Mouse (Mus musculus): ENCODE measurements at regions not wholly inside any gene's neighbourhood (a gene's known extent, or its start where the extent isn't known, plus 50 kb on each side); places are given as distances from the start of the nearest gene placed in this dataset.

GRCm38 (mm10) chr6:117297918-117298317, 129.6 kb downstream of the Cxcl12 start:
- no peaks in the 10 kb centered on the region for H3K79me2 ChIP-seq (ENCODE audit: inconsistent target)
- H3K4me3 ChIP-seq (ENCODE audit: inconsistent target) = no peak overlapping the region
- no peak overlapping the region for H3K27ac ChIP-seq
- no peaks in the 10 kb centered on the region for H3K36me3 ChIP-seq (ENCODE audit: inconsistent target)
- WGBS (ENCODE audit: missing documents) = 100% methylated on average over 2 of the region's 2 CpGs

DNA sequence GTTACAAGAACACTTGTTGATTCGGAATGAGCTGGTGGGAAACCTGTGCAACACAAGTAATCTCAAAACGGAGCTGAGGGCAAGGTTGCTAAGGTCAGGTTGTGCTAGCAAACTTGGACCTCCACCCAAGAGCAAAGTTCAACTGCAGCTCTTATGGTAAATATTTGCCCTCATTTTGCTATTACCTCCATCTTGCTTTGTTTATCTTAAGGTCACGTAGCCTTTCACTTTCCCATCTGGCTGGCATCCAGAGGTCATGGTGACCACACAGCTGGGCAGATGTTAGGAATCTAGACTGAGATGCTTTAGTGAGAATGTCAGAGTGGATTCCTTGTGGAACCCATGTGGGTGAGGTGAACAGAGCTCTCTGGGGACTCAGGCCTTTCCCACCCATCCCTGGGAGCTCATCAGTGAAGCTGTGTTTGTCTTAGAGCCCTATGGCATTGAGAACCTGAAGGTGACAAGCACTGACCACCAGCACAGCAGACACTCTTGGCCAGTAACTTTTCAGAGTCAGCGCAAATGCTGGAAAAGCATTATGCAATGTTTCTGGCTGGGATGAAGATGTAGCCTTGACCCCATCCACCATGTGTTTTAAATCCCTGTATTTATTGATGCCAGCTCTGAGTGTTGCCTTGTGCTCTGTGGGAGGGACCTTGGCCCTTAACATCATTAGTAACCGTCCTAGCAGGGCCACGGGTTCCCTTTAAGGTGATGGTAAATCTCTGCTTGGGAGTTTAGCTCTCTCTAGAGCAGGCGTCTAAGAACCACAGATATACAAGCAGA, 131.4 kb downstream of the Cxcl12 start:
- WGBS (ENCODE audit: missing documents) = 97% methylated on average over 7 of the region's 7 CpGs
- Histone ChIP-seq H3K79me2 (ENCODE audit: inconsistent target) (no peaks in the 10 kb centered on the region), H3K27ac (no peak overlapping the region), H3K36me3 (ENCODE audit: inconsistent target) (no peaks in the 10 kb centered on the region), H3K4me3 (ENCODE audit: inconsistent target) (no peak overlapping the region)

DNA sequence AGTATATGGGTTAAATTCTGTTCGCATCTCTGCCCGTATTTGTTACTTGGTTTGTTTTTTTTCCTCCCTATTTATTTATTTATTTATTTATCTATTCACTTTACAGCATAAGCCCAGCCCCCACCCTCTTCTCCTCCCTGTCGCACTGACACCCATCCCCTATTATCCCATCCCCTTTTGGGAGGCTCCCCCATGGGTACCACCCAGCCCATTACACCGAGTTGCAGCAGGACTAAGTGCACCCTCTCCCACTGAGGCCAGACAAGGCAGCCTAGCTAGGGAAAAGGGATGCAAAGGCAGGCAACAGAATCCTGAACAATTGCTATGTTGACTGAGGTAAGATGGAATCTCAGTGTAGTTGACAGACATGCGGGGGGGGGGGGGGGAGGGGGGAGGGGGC, 135.0 kb downstream of the Cxcl12 start:
- H3K36me3 ChIP-seq (ENCODE audit: inconsistent target) = no peaks in the 10 kb centered on the region
- H3K4me3 ChIP-seq (ENCODE audit: inconsistent target) = no peak overlapping the region
- WGBS (ENCODE audit: missing documents) = 85% methylated on average over 4 of the region's 5 CpGs
- H3K27ac ChIP-seq = no peak overlapping the region
- no peaks in the 10 kb centered on the region for H3K79me2 ChIP-seq (ENCODE audit: inconsistent target)

DNA sequence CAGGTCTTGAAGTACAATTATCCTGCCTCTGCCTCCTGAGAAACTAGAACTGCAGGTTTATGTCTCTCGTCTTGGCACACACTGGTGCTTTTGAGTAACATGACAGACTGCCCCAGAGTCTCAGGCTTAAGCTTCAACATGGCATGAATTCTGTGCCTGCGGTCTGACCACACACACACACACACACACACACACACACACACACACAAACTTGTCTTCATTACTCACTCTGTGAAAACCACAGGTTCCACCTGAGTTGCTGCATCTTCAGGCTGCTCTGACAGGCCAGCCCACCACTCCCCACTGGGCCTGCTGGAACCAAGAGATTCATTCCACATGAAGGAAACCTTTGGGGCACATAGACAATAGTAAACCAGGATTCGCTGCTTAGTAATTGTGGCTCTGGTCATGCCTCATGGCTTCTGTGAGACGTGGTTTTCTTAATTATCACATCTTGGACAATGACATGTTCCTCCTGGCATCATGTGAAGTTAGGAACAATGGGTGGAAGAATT, 137.5 kb downstream of the Cxcl12 start:
- 81% methylated on average over 4 of the region's 4 CpGs for WGBS (ENCODE audit: missing documents)
- no peaks in the 10 kb centered on the region for H3K36me3 ChIP-seq (ENCODE audit: inconsistent target)
- H3K27ac ChIP-seq = no peak overlapping the region
- H3K79me2 ChIP-seq (ENCODE audit: inconsistent target) = no peaks in the 10 kb centered on the region
- no peak overlapping the region for H3K4me3 ChIP-seq (ENCODE audit: inconsistent target)

GRCm38 (mm10) chr6:117308636-117309035, 140.3 kb downstream of the Cxcl12 start:
- no peak overlapping the region for H3K27ac ChIP-seq
- 88% methylated on average over 2 of the region's 2 CpGs for WGBS (ENCODE audit: missing documents)

GRCm38 (mm10) chr6:117312891-117313781, 144.8 kb downstream of the Cxcl12 start:
- H3K79me2 ChIP-seq (ENCODE audit: inconsistent target) = no peaks in the 10 kb centered on the region
- no peak overlapping the region for H3K27ac ChIP-seq
- H3K36me3 ChIP-seq (ENCODE audit: inconsistent target) = no peaks in the 10 kb centered on the region
- H3K4me3 ChIP-seq (ENCODE audit: inconsistent target) = no peak overlapping the region
- 80% methylated on average over 13 of the region's 13 CpGs for WGBS (ENCODE audit: missing documents)

More at GRCm38 (mm10) chr6:117308636-117309035, 140.3 kb downstream of the Cxcl12 start:
- Histone ChIP-seq H3K79me2 (ENCODE audit: inconsistent target) (no peaks in the 10 kb centered on the region), H3K36me3 (ENCODE audit: inconsistent target) (no peaks in the 10 kb centered on the region), H3K4me3 (ENCODE audit: inconsistent target) (no peak overlapping the region)

GRCm38 (mm10) chr6:117313944-117314566, 145.7 kb downstream of the Cxcl12 start:
- Histone ChIP-seq H3K27ac (no peak overlapping the region), H3K36me3 (ENCODE audit: inconsistent target) (no peaks in the 10 kb centered on the region), H3K79me2 (ENCODE audit: inconsistent target) (no peaks in the 10 kb centered on the region), H3K4me3 (ENCODE audit: inconsistent target) (no peak overlapping the region)
- 81% methylated on average over 6 of the region's 6 CpGs for WGBS (ENCODE audit: missing documents)

DNA sequence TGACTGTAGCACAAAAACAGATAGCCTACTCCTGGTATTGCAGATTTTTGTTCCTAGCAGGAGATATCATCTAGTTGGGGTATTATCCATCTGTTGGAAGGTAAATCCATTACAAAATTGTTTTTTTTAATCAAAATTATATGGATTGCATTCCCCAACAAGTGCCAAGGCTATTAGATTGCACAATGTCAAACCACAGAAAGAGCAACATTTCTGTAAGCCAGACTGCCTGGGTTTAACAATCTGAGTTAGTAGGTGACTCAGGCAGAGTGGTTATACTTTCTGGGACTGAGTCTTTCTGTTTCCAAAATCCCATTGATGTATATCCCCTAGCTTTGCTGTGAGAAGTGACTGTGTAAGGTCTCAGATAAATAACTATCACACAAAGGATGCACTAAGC, 155.0 kb downstream of the Cxcl12 start:
- Histone ChIP-seq H3K27ac (no peak overlapping the region), H3K36me3 (ENCODE audit: inconsistent target) (no peaks in the 10 kb centered on the region), H3K4me3 (ENCODE audit: inconsistent target) (no peak overlapping the region), H3K79me2 (ENCODE audit: inconsistent target) (no peaks in the 10 kb centered on the region)

GRCm38 (mm10) chr6:117323850-117324249, 155.5 kb downstream of the Cxcl12 start:
- no peaks in the 10 kb centered on the region for H3K79me2 ChIP-seq (ENCODE audit: inconsistent target)
- no peaks in the 10 kb centered on the region for H3K36me3 ChIP-seq (ENCODE audit: inconsistent target)
- no peak overlapping the region for H3K4me3 ChIP-seq (ENCODE audit: inconsistent target)
- 81% methylated on average over 3 of the region's 3 CpGs for WGBS (ENCODE audit: missing documents)
- no peak overlapping the region for H3K27ac ChIP-seq

GRCm38 (mm10) chr6:117326835-117327775, 158.8 kb downstream of the Cxcl12 start:
- Histone ChIP-seq H3K4me3 (ENCODE audit: inconsistent target) (no peak overlapping the region), H3K36me3 (ENCODE audit: inconsistent target) (no peaks in the 10 kb centered on the region), H3K79me2 (ENCODE audit: inconsistent target) (no peaks in the 10 kb centered on the region), H3K27ac (no peak overlapping the region)
- WGBS (ENCODE audit: missing documents) = 83% methylated on average over 18 of the region's 18 CpGs

DNA sequence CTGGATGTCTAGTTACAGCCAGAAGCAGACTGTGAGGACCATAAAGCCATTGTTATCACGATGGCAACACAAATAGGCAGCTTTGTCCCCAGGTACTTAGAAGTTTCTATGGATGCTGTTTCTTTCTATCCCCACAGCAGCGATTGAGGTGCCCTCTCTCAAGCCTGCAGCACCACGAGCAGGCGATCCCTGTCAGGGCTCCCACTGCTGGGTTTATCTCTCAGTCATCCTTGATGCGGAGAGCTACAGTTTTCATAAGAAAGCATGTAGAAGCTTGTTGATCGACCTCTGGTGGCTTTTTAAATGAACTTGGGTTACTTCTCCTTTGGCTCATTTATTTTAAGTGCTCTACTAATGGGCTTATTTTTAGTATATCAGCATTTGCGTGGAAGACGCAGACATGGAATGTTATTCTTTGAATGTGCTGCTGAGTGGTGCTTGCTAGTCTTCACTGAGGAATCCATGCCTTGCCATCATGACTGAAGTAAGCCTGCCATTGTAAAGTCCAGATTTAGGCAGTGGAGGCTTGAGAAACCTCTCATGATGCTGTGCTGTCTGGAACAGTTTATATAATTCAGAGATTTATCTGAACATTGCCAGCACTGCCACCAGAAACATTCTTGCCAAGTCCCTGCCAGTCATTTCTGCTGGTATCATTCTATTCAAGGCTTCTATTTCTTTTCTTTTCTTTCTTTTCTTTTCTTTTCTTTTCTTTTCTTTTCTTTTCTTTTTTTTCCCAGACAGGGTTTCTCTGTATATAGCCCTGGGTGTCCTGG, 161.0 kb downstream of the Cxcl12 start:
- Histone ChIP-seq H3K4me3 (ENCODE audit: inconsistent target) (no peak overlapping the region), H3K79me2 (ENCODE audit: inconsistent target) (no peaks in the 10 kb centered on the region)
- whole genome bisulfite sequencing (ENCODE audit: missing documents) = 78% methylated on average over 8 of the region's 8 CpGs

GRCm38 (mm10) chr6:117330198-117330597, 161.9 kb downstream of the Cxcl12 start:
- H3K79me2 ChIP-seq (ENCODE audit: inconsistent target) = no peaks in the 10 kb centered on the region
- H3K36me3 ChIP-seq (ENCODE audit: inconsistent target) = no peaks in the 10 kb centered on the region
- 76% methylated on average over 6 of the region's 6 CpGs for WGBS (ENCODE audit: missing documents)
- H3K27ac ChIP-seq = no peak overlapping the region
- H3K4me3 ChIP-seq (ENCODE audit: inconsistent target) = no peak overlapping the region

More for the DNA sequence above, 161.0 kb downstream of the Cxcl12 start:
- Histone ChIP-seq H3K36me3 (ENCODE audit: inconsistent target) (no peaks in the 10 kb centered on the region), H3K27ac (no peak overlapping the region)

DNA sequence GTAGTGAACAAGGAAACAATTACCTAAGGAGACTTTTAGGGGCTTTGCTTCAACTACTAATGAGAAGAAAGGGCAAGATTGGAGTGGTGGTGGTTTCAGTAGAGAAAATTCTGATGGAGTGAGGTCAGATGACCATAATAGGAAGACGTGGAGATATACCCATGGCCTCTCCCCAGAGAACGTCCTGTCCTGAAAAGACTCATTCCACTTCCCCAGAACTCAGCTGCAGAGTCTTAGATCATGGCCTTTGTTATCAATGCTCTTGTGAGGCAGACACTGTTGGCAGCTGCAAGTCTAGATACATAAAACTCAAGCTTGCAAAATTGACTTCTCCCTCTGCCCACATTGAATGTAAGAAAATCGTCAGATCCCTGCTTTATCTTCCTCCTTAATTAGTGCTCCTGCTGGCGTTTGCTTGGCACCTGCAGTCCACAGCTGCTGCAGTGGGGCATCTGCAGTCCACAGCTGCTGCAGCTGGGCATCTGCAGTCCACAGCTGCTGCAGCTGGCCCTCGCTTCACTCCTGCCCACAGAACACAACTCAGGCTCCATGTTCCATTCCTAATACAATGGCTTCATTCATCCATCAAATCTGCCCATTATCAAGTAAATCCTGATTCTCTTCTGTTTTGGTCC, 162.5 kb downstream of the Cxcl12 start:
- H3K27ac ChIP-seq = no peak overlapping the region
- no peaks in the 10 kb centered on the region for H3K36me3 ChIP-seq (ENCODE audit: inconsistent target)
- H3K4me3 ChIP-seq (ENCODE audit: inconsistent target) = no peak overlapping the region
- no peaks in the 10 kb centered on the region for H3K79me2 ChIP-seq (ENCODE audit: inconsistent target)
- WGBS (ENCODE audit: missing documents) = 59% methylated on average over 5 of the region's 5 CpGs
